Mouse (Mus musculus) right cerebral cortex, postnatal 14 days (tissue): ENCODE data around the gene Atp1a3.
A peak's percentile ranks its signal among the peaks of the same experiment; 100 is the strongest.

ENCODE experiments used
- DNase-seq: peaks from one replicate; pipeline ENCODE4 v3.0.0; 2022

Atp1a3 gene

DNA sequence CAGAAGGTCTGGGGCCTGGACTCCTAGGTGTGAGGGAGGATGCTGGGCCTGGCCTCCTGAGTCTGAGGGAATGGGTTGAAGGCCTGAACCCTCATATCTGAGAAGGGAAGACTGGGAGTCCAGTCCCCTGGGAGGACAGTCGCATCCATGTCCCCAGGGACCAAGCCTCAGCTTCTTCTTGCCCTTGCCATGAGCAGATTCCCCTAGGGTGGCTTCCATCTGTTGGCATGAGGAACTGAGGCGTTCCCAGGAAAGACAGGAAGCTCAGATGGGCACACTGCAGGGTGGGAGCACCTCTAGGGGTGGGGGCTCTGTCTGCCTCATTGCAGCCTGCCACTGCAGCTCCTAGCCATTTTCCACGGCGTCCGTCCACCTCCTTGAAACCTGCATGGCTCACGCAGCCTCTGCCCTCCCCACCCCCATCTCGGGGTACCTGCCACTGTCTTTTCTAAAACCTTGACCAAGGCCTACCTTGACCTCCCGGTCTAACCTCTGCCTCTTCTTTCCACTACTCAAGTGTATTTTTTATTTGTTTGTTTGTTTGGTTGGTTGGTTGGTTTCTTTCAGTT is 1.9 kb downstream of the Atp1a3 start:
- no peak for DNase-seq

DNA sequence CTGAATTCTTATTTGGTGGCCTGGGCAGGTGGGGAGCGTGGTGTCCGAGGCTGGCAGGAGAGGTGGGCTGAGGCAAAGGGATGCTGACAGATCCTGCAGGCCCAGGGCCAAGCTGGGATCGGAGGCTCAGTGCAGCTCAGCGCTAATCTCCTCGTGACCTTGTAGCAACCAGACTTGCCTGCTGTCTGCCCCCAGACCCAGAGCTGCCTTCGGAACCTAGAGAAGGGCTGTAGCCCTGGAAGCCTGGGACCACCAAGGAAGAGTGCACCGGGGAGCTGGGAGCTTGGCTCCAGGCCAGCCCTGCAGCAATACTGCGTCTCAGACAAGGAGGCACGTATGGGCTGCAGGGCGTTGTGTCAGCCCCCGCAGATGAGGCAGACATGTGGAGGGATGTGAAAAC is 2.5 kb downstream of the Atp1a3 start:
- DNase-seq = no peak

GRCm38 (mm10) chr7:25000711-25001110 is 5.0 kb downstream of the Atp1a3 start:
- no peak for DNase-seq

DNA sequence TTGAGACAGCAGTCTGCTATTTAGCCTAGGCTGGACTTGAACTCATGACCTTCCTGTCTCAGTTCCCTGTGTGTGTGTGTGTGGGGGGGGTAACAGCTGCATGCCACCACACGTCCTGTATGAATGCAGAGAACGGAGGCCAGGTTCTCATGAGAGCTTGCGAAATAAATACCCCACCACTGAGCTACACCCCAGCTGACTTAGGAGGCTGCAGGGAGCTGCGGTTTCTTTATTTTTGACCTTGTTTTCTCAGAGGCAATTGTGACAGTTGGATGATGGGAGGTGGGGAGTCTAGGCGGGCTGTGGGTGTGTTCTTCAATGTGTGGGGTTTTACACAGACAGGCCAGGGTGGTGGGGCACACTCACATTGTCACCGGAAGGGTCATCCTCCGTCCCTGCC is 5.5 kb downstream of the Atp1a3 start:
- DNase-seq = no peak

- DNase-seq = no peak
Measured at GRCm38 (mm10) chr7:24993081-24993480, 12.7 kb downstream of the Atp1a3 start.

DNA sequence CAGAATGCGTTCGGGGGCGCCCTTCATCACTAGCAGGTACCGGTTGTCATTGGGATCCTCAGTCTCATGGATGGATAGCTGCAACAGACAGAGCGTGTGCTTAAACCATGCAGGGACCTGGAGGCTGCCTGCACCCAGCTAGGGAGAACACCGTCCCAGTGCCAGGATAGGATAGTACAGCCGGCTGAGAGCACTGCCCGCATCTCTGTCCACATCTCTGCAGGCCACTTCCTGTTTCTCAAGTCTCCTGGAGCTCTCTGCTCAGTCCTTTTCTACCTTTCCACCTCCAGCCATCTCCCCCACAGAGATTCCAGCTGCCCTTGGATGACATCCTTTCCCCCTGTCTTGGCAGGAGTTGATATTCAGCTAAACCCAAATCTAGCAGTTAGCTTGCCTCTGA is 15.3 kb downstream of the Atp1a3 start:
- no peak for DNase-seq

DNA sequence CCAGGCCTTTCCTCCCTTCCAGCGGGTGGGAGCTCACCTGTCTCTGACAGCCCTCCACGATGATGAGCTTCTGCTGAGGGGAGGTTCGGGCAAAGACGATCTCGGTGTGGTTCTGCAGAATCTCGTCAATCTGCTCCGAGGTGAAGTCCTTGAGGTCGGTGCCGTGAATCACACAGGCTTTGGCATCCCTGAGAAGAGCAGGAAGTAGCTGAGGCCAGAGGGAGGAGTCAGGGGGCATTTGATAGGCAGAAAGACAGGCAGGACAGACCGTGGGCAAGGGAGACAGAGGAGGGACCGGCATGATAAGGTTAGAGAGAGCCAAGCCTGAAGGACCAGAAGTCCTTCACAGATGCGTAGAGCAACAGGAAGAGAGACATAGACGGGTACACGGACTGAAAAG is 17.8 kb downstream of the Atp1a3 start:
- no peak for DNase-seq

GRCm38 (mm10) chr7:24985799-24986198 is 20.0 kb downstream of the Atp1a3 start:
- no peak for DNase-seq

- no peak for DNase-seq
Measured at GRCm38 (mm10) chr7:24984307-24984706, 21.5 kb downstream of the Atp1a3 start.

- DNase-seq = no peak
Measured at GRCm38 (mm10) chr7:24983396-24983795, 22.4 kb downstream of the Atp1a3 start.

DNA sequence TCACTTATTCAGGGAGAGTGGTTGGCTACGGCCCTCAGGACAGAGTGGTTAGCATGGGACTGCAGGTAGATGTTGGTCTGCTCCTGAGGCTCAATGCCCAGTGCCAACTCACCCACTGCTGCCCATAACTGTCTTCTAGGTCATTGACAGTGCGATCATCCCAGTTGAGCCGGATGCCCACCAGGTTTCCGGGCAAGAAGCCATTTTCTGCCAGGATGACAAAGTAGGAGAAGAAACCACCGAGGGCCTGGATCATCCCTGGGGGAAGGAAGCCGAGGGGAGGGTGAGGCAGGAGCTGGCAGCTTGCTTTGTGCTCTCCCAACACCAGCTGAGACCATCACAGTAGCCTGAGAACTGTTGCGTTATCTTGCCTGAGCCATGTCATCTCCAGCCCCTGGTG is 25.3 kb downstream of the Atp1a3 start:
- DNase-seq = no peak

DNA sequence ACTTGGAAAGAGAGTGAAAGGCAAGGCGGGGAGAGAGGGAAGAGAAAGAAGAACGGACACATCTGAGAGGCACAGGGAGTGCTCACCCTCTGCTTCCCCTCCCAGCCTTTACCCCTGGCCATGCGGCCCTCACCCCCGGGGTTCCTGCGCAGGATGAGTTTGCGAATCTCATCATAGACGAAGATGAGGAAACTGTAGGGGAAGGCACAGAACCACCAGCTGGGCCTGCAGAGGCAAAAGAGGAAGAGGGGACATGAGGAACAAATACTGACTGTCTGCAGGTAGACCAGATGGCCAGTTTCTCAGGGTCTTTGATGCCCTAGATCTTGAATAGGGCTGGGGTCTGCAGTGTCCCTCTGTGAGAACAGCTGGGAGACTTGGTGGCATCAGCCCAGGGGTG is 27.0 kb downstream of the Atp1a3 start:
- DNase-seq = no peak

DNA sequence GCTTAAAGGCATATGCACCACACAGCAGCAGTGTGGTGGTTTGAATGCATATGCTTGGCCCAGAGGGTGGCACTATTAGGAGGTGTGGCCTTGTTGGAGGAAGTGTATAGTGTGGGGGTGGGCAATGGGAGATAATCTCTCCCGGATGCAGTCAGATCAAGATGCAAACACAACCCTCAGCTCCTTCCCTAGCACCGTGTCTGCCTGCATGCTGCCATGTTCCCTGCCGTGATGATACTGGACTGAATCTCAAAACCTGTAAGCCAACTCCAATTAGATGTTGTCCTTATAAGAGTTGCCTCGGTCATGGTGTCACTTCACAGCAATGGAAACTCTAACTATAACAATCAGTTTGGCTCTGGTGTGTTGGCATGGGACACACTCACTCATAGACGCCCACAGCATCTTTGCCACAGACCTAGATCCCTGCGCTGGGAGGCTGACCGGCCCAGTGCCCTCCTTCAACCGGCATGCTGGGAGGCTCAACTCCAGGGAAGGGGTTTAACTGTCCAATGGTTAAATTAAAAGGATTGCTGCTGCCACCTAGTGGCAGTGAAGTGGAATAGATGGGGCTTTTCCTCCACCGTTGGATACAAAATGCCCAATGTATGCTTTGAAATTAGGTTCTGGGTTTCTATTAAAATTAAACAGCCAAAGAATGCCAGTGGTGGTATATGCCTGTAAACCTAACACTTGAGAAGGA is 30.7 kb downstream of the Atp1a3 start:
- DNase-seq = no peak

- no peak for DNase-seq
Measured at GRCm38 (mm10) chr7:24973902-24974301, 31.9 kb downstream of the Atp1a3 start.

DNA sequence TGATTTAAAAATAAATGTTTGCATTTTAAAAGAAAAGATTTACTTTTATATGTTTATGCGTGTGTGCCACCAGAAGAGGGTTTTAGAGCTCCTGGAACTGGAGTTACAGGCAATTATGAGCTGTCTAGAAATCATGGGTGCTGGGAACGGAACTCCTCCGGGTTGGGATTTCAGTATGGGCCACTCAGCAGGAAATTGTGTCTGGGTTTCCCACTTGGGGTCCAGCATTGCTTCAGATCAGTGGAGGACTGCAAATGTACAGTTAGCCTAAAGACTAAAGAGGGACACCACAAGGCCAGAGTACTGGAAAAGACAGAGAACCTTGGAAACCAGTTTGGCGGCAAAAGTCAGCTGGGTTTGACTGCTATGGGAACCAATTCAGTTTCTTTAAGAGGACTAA is 32.5 kb downstream of the Atp1a3 start:
- no peak for DNase-seq

GRCm38 (mm10) chr7:24971972-24972893 is 33.5 kb downstream of the Atp1a3 start, which contains the start of gene Rabac1:
Gene Rabac1, minus strand, starts transcription at chr7:24972754.
- DNase-seq = peak; percentile 83

- DNase-seq = no peak
Measured at GRCm38 (mm10) chr7:24971261-24971971, 34.3 kb downstream of the Atp1a3 start.

DNA sequence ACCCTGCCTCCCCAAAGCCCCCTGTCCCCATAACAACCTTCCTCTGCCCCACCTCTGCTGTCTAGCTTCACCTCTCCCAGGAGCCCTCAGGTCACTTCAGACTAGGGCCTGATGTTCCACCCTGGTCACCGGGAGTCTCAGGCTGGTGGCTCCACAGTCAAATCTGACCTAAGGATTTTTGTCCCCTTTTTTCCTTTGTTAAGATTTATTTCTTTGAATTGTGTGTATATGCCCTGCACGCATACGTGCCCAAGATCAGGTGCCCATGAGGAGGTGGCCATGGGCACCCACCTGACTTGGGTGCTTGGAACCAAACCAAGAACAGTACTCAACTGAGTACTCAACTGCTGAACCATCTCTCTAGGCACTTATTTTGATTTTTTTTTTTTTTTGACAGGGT is 35.4 kb downstream of the Atp1a3 start:
- no peak for DNase-seq

GRCm38 (mm10) chr7:24969805-24970204 is 36.0 kb downstream of the Atp1a3 start:
- DNase-seq = peak; percentile 53

DNA sequence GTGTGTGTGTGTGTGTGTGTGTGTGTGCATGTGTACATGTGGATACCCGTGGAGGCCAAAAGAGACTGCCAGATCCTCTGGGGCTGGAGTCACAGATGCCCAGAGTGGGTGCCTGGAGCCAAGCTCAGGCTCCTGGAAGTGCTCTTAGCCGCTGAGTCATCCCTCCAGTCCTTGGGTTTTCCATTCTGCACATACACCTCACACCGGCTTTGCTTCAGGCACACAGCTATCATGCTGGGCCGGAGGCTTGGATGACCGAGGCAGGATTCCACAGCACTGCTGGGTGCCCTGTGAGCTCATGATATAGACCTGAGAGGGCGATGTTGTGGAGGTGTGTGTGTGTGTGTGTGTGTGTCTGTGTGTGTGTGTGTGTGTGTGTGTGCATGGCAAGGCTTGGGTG is 37.3 kb downstream of the Atp1a3 start:
- no peak for DNase-seq

GRCm38 (mm10) chr7:24967966-24968365 is 37.8 kb downstream of the Atp1a3 start:
- no peak for DNase-seq

- peak; percentile 87 for DNase-seq
Measured at GRCm38 (mm10) chr7:24964897-24965535, 40.7 kb downstream of the Atp1a3 start.

DNA sequence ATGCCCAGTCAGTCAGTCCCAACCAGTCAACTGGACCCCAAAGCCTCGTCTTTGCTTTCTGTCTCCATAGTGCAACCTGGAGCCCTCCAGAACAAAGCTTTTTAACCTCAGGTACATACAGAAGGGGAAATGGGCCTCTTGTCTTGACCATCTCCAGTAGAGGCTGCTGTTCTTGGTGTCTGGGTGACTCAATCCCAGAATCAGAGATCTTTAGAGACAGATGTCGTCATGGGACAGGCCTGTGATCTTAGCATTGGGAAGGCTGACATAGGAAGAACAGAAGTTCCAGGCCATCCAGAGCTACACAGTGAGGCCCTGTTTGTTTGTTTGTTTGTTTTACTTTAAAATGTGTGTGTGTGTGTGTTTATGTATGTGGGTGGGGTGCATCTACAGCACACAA is 41.5 kb downstream of the Atp1a3 start:
- DNase-seq = no peak
